Mouse (Mus musculus): ENCODE data around the gene Coil.
"Not testable (repeated sequence)": the region's sequence is repeated elsewhere in the genome, so short reads cannot be mapped to it uniquely, and the experiment has no call there.

The Coil gene

DNA sequence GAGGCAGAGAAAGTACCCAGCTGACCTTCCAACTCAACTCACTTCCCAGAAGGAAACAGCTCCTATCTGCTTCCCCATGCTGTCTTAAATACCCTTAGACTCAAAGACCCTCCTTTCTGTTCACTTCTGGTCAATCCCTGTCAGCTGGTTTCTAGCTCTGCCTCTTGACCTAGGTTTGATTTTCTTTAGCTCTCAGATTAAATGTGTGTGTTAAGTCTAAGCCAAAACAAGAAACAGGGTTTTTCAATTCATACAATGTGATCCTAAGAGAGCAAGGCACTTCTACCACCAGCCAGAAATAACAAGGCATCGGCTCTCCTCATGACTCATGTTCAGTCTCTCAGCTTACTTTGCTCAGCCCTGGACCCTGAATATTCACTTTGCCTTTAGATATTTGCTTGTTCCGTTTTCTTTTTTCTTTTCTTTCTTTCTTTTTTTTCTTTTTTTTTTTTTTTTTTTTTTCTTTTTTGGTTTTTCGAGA is 3.1 kb upstream of the Coil start, which contains the start of gene Elobl:
Gene Elobl (minus strand): TSS at position 51 of the 481 bp plus-strand sequence.
- no peak for DNase-seq (ENCODE audit: low read depth, low spot score)

DNA sequence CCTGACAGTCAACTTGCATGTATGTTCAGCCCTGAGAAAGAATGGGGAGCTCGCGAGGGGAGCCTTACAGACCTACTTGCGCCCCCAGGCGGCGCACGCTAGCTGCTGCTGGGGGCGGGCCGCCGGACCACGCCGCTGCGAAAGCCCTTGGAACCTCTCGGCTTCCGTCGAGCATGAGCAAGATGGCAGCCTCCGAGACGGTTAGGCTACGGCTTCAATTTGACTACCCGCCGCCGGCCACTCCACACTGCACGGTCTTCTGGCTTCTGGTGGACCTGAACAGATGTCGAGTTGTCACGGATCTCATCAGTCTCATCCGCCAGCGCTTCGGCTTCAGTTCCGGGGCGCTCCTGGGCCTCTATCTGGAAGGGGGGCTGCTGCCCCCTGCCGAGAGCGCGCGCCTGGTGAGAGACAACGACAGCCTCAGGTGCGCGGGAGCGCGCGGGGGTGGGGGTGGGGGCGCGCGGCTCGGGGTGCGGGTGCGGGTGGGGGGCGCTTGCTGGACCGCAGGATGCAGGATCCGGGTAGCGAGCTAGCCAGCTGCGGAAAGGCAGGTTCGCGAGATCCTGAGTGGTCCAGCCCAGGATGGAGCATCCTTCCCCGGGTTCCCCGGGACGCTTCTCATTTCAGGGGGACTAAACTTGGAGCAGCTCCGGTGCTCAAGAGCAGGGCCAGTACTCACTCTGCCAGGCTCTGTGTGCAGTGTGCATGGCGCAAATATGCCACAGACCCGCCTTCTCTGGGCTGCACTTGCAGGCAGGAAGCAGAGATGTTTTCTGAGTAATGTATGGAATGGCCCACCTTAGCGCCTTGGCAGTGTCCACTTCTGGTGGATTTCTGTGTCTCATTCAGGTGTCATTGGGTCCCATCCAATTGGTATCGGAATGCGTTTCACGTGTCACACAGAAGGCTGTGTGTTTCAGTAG is 4.0 kb downstream of the Coil start:
- DNase-seq (ENCODE audit: low read depth, low spot score) = peak; percentile 92

DNA sequence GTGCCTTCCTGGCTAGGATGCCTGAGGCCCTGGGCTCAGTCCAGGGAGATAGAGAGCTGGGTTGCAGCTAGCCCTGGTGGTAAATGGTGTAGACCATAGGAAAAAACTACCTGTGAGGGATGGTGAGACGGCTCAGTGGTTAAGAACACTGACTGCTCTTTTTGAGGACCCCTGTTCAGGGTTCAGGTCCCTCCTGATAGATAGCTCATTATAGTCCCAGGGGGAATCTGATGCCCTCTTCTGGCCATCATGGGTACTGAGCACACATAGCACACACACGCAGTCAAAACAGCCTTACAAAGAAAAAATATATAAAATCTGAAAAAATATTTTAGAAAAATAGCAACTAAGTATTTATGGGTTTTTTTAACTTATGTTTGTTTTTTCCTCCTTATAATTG is 6.3 kb downstream of the Coil start:
- DNase-seq (ENCODE audit: low read depth, low spot score) = no peak

DNA sequence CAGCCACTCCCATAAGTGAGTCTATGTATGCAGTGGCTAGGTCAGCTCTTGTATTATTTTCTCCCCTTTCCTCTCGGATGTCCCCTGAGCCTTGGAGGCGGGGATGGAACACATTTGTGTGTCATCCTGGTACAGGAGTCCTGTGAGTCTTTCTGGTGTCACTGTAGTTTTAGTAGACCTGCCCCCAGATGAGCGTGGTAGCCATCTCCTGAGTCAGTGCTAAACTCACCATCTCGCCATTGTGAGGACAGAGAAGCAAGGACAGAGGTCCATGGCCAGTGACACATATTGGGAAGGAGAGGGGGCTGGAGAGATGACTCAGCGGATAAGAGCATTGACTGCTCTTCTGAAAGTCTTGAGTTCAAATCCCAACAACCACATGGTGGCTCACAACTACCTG is 7.1 kb downstream of the Coil start:
- DNase-seq (ENCODE audit: low read depth, low spot score) = no peak

DNA sequence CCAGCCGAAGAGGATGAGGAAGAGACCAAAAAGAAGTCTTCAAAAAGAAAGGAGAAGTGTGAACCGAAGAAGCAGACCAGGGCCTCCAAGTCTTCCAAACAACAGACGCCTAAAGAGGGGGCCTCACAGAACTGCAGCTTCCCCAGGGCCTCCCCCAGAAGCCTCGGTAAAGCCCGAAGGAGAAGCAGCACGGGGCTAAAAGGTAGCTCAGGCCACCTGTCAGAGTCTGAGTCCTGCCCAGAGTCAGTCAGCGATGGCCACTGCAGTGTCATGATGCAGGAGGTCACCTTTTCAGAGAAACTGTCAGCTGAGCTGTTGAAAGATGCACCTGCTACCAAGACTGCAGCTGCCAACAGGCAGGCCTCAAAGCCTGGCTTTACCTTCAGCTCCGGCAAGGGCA is 11.3 kb downstream of the Coil start:
- no peak for DNase-seq (ENCODE audit: low read depth, low spot score)

DNA sequence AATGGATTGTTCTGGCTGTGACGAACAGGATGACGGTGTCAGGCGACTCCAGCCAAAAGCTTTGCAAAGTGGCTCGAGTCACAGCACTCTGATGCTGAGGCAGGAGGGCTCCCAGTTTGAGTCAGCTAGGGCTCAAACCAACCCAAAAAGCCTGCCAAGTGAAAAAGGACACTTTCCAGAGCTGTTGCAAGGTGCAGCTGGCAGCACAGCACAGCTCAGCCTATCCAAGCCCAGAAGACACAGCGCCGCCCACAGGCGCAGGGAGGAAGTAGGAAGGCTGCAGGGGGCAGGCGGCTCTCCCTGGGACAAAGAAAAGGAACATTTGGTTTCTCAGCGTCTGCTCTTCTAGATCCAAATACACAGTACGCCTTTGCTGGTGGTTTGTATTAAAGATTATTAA is 16.6 kb downstream of the Coil start:
- no peak for DNase-seq (ENCODE audit: low read depth, low spot score)

DNA sequence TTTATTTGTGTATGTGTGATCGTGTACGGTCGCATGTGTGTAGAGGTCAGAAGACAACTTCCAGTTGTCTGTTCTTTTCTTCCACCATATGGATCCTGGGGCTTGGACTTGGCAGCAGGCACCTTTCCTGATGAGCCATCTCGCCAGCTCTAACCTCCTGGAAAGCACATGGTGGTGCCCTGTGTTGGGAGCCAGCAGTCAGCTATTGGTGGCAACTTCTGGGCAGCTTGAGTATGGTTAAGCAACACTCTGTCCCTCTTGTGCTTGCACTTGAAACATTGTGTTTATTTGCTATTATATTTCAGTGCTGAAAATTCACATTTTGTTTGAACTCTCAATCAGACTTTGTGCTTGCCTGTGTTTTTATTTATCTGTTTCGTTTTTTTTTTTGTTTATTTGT is 18.9 kb downstream of the Coil start:
- no peak for DNase-seq (ENCODE audit: low read depth, low spot score)

DNA sequence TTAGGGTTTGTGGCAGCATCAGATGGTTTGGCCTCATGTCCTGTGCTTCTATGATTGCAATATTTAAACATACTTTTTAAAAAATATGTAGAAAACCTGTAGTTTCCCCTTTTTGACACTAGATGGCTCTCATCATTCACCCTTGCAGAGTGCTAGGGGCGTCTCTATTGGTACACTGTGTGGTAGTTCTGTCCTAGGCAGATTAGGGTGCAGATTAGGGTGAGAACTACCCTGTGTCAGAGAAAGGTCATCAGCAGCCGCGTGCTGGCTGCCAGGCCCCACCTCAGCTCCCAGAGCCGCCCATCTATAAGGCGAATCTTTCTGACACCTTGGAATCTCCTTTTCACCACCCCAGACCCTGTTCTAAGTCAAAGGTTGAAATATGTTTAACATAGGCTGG is 19.5 kb downstream of the Coil start:
- DNase-seq (ENCODE audit: low read depth, low spot score) = no peak

DNA sequence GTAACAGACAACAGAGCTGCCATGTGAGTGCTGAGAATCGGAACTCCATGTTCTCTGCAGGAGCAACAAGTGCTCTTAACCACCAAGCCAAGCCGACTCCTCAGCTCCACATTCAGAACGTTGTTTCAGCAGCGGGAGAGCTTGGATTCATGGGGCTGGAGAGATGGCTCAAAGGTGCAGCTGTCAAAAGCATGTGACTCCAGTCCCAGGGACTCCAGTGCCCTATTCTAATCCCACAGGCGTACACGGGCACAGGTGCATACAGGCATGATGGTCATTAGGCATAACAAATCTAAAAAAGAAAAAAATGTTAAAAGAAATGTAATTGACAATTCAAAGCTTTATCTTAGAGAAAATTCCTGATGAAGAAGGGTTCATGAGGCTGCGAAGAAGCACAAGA is 23.1 kb downstream of the Coil start:
- DNase-seq (ENCODE audit: low read depth, low spot score) = no peak

DNA sequence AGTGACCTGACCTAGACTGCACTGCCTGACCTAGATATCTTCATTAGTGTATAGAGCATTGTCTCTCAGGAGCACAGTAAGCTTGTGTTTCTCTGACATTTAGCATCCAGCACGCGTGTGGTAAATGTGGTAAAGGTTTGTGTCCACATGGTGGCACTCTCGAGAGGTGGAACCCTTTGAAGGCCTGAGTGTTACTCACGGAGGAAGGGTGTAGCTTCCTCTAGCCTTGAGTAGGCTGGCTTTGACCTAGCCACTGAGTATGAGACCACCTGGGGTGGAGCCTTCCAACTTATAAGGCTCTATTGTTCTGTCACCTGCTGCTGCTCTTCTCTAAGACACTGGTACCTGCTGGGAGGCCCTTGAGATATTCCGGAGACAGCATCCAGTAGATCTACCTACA is 23.6 kb downstream of the Coil start:
- no peak for DNase-seq (ENCODE audit: low read depth, low spot score)

DNA sequence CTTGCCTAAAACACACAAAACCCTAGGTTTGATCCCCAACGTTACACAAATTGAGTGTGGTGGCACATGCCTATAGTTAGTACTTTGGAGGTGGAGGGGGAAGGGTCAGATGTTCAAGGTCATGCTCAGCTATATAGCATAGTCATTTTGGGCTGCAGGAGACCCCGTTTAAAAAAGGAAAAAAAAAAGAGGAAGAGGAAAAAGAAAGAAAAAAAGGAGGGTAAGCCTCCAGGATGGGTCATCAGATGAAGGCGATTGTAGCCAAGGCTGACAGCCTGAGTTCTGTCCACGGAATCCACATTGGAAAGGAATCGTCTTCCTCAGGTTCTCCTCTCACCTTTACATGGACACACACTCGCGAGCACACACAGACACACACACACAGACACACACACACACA is 24.4 kb downstream of the Coil start:
- DNase-seq (ENCODE audit: low read depth, low spot score) = no peak

DNA sequence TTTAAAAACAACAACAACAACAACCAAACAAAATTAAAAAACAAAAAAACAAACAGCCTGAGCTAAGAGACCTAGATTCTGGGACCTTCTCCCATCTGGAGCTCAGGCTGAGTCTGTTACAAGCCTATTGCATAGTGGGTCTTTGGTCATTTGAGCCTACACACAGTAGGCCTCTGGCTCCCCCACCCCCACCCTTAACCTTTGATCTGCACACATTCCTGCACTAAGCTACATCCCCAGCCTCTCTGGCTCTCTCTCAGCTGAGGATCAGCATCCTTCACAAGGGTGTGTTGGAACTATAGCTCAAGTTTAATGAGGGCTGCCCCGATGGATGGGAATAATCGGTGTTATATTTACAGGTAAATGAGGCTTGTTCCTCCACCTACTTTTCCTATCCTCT is 25.6 kb downstream of the Coil start:
- no peak for DNase-seq (ENCODE audit: low read depth, low spot score)

DNA sequence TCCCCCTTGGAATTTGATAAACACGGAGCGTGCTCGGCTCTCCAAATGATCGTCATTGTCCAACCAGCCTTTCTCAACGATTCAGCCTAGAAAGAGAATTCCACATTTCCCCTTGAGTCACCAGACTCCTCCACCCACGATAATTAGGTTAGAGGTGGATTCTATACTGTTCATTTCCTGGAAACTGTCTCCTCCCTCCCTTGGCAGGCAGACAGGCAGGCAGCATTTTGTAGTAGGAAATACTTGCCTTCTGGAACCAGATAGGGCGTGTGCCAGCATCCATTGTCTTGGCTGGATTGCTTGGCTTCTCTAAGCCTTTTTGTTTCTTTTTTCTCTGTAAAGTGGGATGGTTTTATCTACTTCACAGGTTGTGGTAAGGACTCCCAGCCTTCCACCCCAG is 26.4 kb downstream of the Coil start:
- DNase-seq (ENCODE audit: low read depth, low spot score) = no peak

DNA sequence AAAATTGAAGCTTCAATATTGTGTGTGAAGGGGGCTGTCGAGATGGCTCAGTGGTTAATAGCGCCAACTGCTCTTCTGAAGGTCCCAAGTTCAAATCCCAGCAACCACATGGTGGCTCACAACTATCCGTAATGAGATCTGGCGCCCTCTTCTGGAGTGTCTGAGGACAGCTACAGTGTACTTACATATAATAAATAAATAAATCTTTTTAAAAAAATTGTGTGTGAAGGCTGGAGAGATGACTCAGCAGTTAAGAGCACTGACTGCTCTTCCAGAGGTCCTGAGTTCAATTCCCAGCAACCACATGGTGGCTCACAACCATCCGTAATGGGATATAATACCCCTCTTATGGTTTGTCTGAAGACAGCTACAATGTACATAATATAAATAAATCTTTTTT is 27.3 kb downstream of the Coil start:
- DNase-seq (ENCODE audit: low read depth, low spot score) = not testable (repeated sequence)

DNA sequence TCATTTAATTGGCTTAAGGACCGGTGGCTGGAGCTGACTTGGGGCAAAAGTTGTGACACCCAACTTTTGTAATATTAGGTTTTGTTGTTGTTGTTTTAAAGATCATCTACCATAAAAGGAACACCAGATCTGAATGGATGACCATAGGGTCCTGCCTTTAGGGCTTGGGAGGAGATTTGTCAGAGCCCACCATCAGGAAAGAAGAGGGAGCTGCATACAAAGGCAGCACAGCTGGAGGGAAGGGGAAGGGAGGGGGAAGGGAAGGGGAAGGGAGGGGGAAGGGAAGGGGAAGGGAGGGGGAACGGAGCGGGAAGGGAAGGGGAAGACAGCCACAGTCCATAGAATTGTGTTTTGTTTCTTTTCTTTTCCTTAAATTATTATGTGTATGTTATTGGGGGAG is 28.4 kb downstream of the Coil start:
- DNase-seq (ENCODE audit: low read depth, low spot score) = no peak

DNA sequence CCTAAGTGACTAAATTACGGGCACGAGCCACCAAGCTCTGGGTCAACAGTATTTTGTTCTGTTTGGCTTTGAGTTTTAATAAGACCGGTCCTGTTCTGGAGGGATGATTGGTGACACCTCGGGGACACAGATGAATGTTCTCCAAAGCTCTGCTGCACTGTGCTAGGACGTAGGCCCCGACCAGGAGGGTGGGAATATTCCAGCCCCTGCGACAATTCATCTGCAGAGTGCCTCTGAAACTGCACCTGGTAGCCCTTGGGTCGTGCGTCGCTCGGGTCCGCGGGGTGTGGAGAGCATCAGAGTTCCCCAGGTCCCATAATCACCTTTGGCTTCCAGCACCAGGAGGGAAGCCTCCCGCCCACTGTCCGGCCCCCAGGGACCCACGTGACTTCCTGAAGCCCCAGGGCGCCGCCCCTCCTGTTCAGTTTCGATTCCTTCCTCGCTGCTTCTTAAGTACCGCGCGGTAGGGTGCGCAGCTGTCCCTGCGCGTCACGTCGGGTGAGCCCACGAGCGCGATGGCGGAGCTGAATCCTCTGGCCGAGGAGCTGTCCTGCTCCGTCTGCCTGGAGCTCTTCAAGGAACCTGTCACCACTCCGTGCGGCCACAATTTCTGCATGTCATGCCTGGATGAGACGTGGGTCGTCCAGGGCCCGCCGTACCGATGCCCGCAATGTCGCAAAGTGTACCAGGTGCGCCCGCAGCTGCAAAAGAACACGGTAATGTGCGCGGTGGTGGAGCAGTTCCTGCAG is 29.1 kb downstream of the Coil start, which contains the start of gene Trim25:
Gene Trim25 (plus strand): TSS at position 403 of the 749 bp plus-strand sequence.
- DNase-seq (ENCODE audit: low read depth, low spot score) = peak; percentile 63

DNA sequence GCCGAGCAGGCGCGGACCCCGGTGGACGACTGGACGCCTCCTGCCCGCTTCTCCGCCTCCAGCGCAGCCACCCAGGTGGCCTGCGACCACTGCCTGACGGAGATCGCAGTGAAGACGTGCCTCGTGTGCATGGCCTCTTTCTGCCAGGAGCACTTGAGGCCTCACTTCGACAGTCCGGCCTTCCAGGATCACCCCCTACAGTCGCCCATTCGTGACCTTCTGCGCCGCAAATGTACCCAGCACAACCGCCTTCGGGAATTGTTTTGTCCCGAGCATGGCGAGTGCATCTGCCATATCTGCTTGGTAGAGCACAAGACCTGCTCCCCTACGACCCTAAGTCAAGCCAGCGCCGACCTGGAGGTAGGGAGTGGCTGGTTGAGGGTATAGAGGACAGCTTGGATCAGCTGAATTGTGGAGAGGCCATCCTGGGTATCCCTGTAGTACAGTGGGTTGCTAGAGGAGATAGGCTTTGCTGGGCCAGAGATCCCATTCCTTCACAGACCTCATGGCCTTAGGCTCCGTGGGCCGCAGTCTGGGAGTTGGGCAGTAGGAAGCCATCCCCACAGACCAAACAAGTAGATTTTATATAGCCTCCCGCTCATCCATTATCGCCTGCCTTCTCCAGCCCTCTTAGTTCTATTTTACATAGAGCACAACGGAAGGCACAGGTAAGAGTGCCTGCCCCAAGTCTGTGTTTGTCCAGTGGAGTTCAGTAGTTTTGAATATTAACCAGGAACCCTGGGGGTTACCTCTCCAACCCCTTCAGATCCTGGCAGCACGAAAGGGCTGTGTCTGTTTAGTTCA is 29.9 kb downstream of the Coil start:
- DNase-seq (ENCODE audit: low read depth, low spot score) = no peak

DNA sequence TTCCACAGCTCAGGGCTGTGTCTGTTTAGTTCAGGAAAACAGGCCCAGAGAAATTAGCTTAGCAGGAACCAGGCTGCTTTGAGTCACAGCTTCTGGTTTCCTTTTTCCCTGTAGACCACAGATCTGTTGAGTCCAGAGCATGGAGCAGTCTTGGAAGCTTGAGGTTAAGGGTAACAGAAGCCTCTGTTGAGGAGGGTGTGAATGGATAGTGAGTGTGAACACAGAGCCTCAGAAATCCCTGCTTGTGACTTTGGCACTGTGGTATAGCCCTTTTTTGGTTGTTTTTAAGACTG is 30.4 kb downstream of the Coil start:
- no peak for DNase-seq (ENCODE audit: low read depth, low spot score)

DNA sequence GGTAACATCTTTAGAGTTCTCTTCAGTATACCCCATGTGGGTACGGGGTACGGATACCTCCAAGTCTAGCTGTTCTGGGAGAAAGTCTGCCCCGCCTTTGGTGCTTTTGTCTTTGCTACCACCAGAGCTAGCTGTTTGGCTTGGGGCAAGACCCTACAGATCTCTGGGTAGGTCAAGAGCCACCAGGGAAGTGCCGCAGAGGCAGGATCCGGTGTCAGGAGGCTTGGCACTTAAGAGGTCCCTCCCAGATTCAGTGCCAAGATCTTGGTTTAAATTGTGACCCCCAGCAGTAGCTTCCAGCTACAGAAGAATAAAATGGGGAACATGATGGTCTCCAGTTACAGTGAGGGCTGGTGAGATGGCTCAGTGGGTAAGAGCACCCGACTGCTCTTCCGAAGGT is 31.5 kb downstream of the Coil start:
- DNase-seq (ENCODE audit: low read depth, low spot score) = no peak

DNA sequence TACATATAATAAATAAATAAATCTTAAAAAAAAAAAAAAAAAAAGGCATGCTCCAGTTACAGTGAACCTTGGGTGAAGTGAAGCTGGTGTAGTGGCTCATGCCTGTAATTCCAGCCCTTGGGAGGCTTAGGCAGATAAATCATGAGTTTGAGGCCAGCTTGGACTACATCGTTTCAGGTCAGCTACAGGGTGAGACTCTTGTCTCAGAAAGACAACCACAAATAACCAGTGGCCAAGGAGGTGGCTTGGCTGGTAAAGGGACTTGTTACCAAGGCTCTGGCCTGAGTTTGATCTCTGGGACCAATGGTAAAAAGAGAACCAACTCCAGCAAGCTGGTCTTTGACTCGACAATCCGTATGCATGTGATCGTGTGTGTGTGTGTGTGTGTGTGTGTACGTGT is 32.0 kb downstream of the Coil start:
- DNase-seq (ENCODE audit: low read depth, low spot score) = no peak

DNA sequence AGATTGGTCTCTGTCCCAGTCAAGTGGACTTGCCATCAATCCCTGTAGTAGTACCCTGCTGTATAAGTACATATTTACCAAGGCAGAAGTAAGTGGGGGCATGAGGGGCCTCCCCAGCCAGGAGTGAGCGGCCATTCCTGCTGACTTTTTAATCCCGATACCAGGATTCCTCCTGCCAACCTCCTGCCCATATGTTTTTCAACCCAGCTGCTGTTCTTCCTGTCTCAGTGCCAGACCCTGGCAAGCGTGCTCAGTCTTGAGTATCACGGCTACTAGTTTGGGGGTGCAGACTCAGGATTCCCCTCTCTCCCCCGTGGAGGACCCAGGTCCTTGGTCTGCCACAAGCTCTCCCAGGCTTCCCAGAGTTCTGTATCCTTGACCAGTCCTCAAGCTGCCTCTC is 32.6 kb downstream of the Coil start:
- no peak for DNase-seq (ENCODE audit: low read depth, low spot score)

DNA sequence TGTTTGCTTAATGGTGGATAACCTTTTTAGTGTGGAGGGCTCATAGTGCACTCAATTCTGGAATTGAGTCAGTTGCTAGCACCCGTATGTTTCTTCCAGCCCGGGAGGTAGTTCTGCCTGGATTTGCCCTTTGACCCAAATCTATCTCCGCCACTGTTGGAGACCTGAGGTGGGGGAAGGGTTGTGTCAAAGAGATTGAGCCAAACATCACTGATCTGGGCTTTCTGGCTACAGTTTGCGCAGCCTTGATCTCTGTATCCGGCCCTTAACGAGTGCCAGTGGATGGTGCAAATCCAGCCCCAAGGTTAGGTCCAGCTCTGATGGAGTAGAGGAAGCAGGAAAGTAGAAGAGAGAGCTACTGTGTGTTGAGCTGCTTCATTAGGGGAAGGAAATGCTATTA is 33.0 kb downstream of the Coil start:
- DNase-seq (ENCODE audit: low read depth, low spot score) = no peak

Measured in forelimb bud, embryonic 11.5 days (tissue).